Mouse (Mus musculus): ENCODE measurements around the gene Card9.

Card9 gene

GRCm38 (mm10) chr2:26327852-26328251 is 32.9 kb downstream of the Card9 start:
- peak; percentile 29 for DNase-seq (ENCODE audit: low read depth, low spot score)

GRCm38 (mm10) chr2:26325386-26326181 is 35.1 kb downstream of the Card9 start:
- peak; percentile 77 for DNase-seq (ENCODE audit: low read depth, low spot score)

GRCm38 (mm10) chr2:26324917-26325316 is 35.8 kb downstream of the Card9 start:
- DNase-seq (ENCODE audit: low read depth, low spot score): peak; percentile 40

DNA sequence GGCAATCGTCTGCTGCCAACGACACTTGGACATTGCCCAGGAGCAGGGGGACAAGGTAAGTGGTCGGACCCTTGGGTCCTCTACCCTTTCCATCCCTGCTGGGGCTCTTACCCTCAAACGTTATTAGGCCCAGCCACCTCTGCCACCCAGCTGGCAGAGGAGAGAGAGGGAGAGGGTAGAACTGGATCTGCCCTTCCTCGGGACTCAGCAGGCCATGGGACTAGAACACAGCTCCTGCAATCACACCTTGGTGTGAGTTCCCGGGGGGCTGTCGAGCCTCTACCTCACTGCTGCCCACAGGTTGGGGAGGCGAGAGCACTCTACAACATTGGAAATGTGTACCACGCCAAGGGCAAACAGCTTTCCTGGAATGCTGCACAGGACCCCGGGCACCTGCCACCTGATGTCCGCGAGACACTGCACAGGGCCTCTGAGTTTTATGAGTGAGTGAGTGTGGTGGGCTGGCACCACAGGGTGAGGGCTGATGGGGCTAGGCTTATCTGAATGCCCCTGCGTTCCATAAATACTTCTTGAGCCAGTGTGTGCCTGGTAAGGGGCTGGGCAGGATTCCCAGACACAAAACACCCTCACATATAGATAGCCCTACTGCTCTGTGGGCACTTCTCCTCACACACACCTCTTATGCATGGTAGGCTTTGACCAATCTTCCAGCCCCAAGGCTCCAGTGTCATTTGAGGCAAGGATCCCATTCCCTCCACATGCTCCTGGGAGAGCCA is 37.0 kb downstream of the Card9 start:
- no peak for DNase-seq (ENCODE audit: low read depth, low spot score)

GRCm38 (mm10) chr2:26320245-26321185 is 40.2 kb downstream of the Card9 start:
- DNase-seq (ENCODE audit: low read depth, low spot score): no peak

DNA sequence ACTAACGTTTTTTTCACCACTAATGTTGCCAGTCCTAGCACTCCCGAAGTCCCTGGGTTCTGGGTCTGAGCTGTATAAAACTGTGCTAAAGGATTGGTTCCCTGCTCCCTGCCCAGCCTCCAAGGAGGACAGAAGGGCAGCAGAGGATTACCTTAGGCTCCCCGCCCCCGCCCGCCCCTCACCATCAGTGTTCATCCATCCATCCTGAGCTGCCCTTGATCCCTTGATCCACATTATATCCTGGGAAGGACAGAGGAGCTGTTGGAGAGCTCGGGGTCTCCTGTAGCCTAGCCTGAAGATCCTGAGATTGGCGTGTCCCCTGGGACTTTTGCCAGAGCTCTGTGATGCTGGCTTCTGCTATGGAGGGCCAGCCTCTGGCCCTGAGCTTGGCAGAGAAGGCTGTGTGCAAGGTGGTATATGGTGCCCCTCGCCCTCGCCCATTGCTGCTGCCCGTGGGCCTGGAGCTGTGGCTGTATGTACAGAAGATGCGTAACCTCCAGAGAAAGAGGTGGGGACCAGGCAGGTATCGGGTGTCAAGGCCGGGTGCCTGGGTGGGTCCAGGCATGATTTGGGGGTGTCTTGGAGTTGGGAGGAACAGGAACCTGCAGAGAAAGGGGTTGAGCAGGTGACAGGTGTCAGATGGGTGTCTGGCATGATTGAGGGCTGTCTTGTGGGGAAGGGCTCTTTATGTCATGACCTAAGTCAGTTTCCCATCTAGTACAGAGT is 41.0 kb downstream of the Card9 start:
- DNase-seq (ENCODE audit: low read depth, low spot score): no peak

GRCm38 (mm10) chr2:26319109-26319508 is 41.6 kb downstream of the Card9 start:
- no peak for DNase-seq (ENCODE audit: low read depth, low spot score)

DNA sequence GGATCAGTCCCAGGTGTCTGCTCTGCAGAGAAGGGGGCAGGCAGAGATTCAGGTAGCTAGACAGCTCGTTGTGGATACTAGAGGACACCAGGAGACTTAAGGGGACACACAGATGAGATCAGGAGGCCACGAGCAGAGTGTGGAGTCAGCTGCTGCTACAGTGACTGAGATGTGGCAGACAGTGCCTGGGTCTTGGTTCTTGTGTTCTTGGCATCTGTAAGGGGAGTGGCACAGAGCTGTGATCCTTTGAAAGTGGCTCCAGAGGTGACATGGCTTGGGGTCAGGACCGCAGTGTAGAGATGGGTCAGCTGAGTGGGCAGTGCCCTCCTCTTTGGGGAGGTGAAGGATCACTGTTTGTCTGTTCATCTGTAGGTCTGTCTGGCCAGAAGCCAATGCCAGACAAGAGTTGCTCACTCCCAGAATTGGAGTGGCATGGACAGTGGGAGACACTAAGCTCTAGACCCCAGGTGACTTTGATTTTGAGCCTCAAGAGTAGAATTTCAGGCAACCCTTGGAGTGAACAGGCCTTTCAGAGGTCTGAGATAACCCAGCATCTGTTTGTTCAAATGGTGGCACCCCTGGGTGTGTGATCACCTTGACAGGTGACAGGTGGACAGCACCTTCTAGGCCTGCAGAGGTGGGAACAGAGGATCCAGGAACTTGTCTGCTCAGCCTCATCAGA is 42.6 kb downstream of the Card9 start:
- DNase-seq (ENCODE audit: low read depth, low spot score): no peak

DNA sequence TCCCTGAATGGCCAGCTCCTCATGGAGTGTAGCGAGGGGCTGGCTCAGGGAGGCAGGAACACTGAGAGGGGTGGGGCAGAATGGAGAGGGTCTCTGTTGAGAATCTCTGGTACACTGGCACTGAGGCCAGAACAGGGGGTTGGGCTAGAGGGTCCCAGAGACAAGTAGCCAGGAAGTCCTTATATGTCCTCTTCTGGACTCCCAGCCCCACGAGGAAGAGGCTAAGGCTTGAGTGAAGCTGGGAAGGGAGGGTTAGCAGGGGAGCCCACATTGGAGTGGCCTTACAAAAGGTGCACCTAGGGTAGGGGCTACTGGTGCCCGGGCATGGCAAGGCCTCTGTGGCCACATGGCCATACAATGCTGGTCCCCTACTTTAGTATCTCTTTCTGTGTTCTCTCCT is 43.3 kb downstream of the Card9 start:
- no peak for DNase-seq (ENCODE audit: low read depth, low spot score)

DNA sequence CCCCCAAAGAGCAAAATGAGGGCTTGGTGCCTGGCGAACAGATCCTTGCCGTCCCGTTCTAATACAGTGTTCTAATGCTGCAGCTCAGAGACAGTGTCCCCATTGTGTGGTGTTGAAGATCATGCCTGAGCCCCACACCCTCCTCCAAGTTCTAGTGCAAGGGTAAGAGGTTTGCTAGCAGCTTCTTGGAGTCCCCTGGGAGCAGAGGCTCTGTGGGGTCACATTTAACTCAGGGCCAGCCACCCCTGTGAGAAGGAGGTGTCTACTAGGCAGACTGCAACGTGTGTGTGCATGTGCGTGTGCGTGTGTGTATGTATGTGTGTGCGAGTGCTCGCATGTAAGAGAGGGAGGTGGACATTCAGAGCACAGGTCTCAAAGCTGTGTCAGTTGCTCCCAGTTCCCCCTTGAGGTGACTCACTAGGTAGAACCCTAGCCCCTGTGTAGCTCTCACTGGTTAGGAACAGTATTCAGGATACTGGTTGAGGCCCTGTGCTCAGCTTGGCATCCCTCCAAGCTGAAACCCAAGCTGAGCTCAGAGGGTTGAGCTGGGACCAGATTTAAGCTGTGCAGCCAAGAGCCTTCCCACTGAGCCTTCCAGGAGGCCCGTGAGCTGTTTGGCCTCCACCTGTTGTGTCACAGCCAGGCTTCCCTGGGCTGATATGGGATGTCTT is 44.0 kb downstream of the Card9 start:
- no peak for DNase-seq (ENCODE audit: low read depth, low spot score)

DNA sequence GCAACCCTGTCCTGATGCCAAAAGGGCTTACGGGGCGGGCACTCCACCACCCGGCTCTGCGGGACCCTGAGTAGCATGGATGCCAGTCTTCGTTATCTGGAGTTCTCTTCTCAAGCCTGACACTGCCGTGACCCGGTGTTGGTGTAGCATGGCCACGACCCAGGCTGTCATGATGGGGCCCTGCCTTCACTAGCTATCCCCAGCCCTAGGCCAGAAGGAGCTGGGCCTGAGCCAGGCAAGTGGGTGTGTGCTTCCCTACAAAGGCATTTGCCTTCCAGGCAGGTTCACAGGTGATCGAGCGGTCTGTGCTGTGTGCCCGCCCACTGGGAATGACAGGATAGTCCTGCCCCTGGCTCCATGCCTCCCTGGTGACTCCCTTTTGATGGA is 44.8 kb downstream of the Card9 start:
- no peak for DNase-seq (ENCODE audit: low read depth, low spot score)

- peak; percentile 82 for DNase-seq (ENCODE audit: low read depth, low spot score)
Measured at GRCm38 (mm10) chr2:26315072-26315924, 45.4 kb downstream of the Card9 start, which contains the start of gene Gpsm1. TSS of gene Gpsm1 (plus strand) at chr2:26315515.

GRCm38 (mm10) chr2:26314281-26315071 is 46.2 kb downstream of the Card9 start:
- DNase-seq (ENCODE audit: low read depth, low spot score): no peak

- no peak for DNase-seq (ENCODE audit: low read depth, low spot score)
Measured at GRCm38 (mm10) chr2:26313394-26313793, 47.3 kb downstream of the Card9 start.

DNA sequence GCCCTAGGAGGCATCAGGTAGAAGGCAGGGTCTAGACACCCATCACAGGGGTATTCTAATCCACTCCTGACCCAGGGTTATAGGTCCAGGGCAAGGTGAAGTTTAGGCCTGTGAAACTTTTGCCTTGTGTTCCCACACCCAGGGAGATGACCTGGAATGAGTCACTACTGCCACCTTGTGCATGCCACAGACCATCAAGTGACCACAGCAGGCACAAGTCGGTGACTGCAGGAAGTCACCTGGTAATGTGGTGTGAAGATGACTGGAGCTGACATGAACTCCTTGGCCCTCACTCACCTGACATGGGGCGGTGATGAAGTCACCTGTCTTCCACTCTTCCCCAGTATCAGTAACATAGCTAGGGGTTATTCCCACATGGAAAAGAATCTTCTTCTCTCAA is 47.9 kb downstream of the Card9 start:
- DNase-seq (ENCODE audit: low read depth, low spot score): no peak

DNA sequence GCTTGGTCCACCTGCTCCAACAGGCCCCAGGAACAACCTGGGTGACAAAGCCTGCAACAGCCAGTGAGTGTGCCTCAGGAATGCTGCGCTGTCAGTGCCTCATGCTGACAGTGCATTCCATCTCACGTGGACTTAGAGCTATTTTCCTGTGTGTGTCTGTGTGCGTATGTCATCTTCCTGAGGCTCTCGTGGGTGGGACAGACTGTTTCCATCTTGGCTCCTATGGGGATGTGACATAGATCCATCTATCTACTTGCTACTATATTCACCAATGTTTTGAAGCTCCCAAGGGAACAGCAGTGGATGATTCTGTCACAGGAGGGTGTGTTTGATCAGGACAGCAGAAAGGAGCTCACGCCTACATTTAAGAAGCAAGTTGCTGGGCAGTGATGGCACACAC is 48.8 kb downstream of the Card9 start:
- DNase-seq (ENCODE audit: low read depth, low spot score): no peak

DNA sequence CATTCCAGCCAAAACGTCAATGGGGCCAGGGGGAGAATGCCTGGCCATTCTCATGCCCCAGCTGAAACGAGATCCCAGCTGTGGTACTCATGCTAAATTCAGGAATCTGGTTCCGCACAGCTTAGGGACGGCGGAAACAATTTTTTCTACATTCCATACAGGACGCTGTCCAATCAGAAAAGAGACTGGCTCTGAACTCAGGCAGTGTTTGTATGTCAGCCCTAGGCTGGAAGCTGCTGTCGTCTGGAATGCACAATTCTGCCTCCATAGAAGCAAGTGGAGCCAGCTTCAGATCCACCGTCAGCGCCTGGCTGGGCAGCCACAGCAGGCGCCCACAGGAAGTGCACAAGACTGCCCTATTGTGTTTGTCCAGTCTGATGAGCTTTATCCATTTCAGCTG is 51.0 kb downstream of the Card9 start:
- no peak for DNase-seq (ENCODE audit: low read depth, low spot score)

DNA sequence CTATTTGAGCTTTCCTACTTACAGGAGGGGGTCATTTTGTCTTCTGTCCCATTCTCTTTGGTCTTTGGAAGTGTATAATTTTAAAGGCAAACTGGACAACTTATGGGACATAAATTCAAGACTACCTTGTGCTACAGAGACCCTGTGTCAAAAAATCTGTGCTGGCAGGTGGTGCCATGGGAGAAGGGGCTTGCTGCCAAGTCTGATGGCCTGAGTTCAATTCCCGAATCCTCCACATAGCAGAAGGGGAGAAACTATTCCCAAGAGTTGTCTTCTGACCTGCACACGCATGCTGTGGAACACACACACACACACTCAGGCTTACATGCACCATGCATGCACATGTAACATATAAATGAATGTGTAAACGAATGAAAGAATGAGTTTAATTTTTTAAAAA is 54.0 kb downstream of the Card9 start:
- DNase-seq (ENCODE audit: low read depth, low spot score): no peak

All from A20 (cell line).